Mouse (Mus musculus): ENCODE results near the gene Tbl1x. TPM values are rescaled to one million over a fixed set of nuclear protein-coding genes. Genes with fewer than 3 reads are reported as not detected.

Gene Tbl1x
- total and polyA plus RNA-seq, 3 experiments = 14.7 to 32.5 (median 30.7) TPM

DNA sequence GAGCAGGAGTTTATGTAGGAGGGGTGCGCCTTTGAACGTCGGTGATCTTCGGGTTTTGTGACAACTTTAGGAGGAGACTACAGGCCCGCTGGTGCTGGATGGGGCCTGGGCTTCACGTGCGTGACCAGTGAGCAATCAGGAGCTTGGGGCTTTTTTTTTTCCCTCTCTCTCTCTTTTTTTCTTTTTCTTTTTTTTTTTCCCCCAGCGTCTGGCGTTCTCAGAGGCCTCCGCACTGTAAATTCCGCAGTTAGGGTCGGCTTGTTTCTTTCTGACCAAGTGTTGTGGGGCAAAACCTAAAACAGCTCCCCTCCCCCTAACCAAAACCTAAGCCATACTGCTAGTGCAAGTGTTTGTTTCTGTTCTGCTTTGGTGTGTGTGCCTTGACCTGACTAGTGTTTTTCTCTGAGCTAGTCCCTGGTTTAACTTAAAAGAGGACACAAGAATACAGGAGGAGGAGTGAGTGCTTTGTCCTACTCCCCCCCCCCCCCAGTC is 1.2 kb downstream of the Tbl1x start:
- 17% methylated on average over 12 of the region's 12 CpGs for WGBS
- H3K4me1 ChIP-seq (ENCODE audit: control insufficient read depth, insufficient read depth, low read length) = peaks cover 5% of the 10 kb centered on the region
- no peak for DNase-seq
- H3K9ac ChIP-seq (ENCODE audit: low read depth, low read length) = peak overlapping the region; percentile 100
- H3K27ac ChIP-seq = peak overlapping the region; percentile 89
- H3K36me3 ChIP-seq (ENCODE audit: control insufficient read depth, insufficient read depth, low read length) = peaks cover 2% of the 10 kb centered on the region
- no peaks in the 10 kb centered on the region for H3K27me3 ChIP-seq (ENCODE audit: control insufficient read depth, insufficient read depth, low read length)
- H3K79me2 ChIP-seq (replicated peaks; ENCODE audit: control insufficient read depth, insufficient read depth, low read length) = no peaks in the 10 kb centered on the region
- TF ChIP-seq CTCF (IDR thresholded peaks at IDR 0.05) = no peak
- TF ChIP-seq POLR2A (IDR thresholded peaks at IDR 0.05; ENCODE audit: insufficient read depth, low read depth, low read length) = no peak
- TF ChIP-seq EP300 (IDR thresholded peaks at IDR 0.05; ENCODE audit: insufficient read depth, low read depth, low read length) = no peak
- H3K4me3 ChIP-seq = peak overlapping the region; percentile 79
- intact Hi-C loops (cut with DNase I) = loop anchor here (2.0 to 5.0 kb wide), 2 partner anchors 35 to 69 kb away; no protein-coding TSS in a partner anchor

DNA sequence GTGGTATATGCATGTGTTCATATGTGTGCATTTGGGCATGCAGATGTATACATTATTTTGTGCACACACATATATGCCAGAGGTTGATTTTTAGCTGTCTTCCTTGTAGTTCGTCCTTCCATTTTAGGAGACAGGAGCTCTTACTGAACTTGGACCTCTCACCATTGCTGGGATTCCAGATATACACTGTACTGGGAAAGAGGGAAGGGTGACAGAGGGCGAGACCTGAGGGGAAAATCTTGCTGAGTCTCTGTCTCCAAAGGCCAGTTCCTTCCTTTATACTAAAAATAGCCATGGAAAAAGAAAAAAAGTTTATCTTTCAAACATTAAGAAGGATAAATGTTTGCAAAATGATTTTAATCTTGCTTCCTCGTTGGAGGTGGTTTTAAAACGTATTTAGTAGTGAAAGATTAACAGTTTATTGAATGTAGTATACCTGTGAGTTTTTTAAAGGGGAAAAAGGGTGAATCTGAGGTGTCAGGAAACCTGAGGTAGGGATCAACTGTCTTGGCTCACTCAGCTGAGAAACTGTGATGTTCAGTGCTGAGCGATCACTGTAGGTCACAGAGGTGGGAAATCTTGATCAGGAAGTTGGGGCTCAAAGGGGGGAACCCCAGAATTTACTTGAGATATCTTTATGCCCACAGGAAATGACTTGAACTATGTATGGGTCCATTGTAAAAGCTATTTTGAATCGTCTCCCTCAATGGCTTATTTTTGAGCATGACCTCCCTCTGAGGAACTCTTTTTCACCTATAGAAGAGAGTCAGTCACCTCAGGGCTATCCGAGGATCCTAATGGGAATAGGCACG is 6.7 kb downstream of the Tbl1x start:
- intact Hi-C loops (cut with DNase I) = no loop called here

DNA sequence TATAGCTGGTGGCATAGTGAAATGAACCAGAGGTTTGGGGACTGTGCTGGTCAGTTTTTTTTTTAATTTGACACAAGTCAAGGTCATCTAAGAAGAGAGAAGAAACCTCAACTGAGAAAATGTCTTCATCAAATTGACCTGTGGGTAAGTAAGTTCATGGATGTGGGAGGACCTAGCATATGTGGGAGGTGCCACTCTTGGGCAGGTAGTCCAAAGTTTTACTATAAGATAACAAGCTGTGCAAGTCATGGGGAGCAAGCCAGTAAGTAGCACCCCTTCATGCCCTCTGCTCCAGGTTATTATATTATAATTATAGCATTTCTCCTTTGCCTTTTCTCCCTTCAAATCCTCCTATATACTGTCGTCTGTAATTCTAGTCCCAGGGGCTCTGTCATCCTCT is 8.1 kb downstream of the Tbl1x start:
- Histone ChIP-seq H3K4me3 (no peak overlapping the region), H3K79me2 (replicated peaks; ENCODE audit: control insufficient read depth, insufficient read depth, low read length) (peaks cover 2% of the 10 kb centered on the region), H3K9ac (ENCODE audit: low read depth, low read length) (no peak overlapping the region), H3K4me1 (ENCODE audit: control insufficient read depth, insufficient read depth, low read length) (peaks cover 8% of the 10 kb centered on the region), H3K36me3 (ENCODE audit: control insufficient read depth, insufficient read depth, low read length) (peaks cover 12% of the 10 kb centered on the region), H3K27me3 (ENCODE audit: control insufficient read depth, insufficient read depth, low read length) (no peaks in the 10 kb centered on the region), H3K27ac (no peak overlapping the region)
- no peak for DNase-seq
- intact Hi-C loops (cut with DNase I) = no loop called here
- WGBS = 55% methylated on average over 1 of the region's 1 CpGs
- TF ChIP-seq POLR2A (IDR thresholded peaks at IDR 0.05; ENCODE audit: insufficient read depth, low read depth, low read length) (no peak), CTCF (IDR thresholded peaks at IDR 0.05) (no peak), EP300 (IDR thresholded peaks at IDR 0.05; ENCODE audit: insufficient read depth, low read depth, low read length) (no peak)

More for the DNA sequence above, 6.7 kb downstream of the Tbl1x start:
- Histone ChIP-seq H3K79me2 (replicated peaks; ENCODE audit: control insufficient read depth, insufficient read depth, low read length) (peaks cover 2% of the 10 kb centered on the region), H3K4me1 (ENCODE audit: control insufficient read depth, insufficient read depth, low read length) (peaks cover 8% of the 10 kb centered on the region), H3K4me3 (no peak overlapping the region), H3K9ac (ENCODE audit: low read depth, low read length) (no peak overlapping the region), H3K36me3 (ENCODE audit: control insufficient read depth, insufficient read depth, low read length) (peaks cover 11% of the 10 kb centered on the region), H3K27ac (no peak overlapping the region; the same call in 1 of the 2 replicates), H3K27me3 (ENCODE audit: control insufficient read depth, insufficient read depth, low read length) (no peaks in the 10 kb centered on the region)
- DNase-seq = no peak
- TF ChIP-seq CTCF (IDR thresholded peaks at IDR 0.05) (no peak), EP300 (IDR thresholded peaks at IDR 0.05; ENCODE audit: insufficient read depth, low read depth, low read length) (no peak), POLR2A (IDR thresholded peaks at IDR 0.05; ENCODE audit: insufficient read depth, low read depth, low read length) (no peak)
- WGBS = 17% methylated on average over 8 of the region's 8 CpGs

DNA sequence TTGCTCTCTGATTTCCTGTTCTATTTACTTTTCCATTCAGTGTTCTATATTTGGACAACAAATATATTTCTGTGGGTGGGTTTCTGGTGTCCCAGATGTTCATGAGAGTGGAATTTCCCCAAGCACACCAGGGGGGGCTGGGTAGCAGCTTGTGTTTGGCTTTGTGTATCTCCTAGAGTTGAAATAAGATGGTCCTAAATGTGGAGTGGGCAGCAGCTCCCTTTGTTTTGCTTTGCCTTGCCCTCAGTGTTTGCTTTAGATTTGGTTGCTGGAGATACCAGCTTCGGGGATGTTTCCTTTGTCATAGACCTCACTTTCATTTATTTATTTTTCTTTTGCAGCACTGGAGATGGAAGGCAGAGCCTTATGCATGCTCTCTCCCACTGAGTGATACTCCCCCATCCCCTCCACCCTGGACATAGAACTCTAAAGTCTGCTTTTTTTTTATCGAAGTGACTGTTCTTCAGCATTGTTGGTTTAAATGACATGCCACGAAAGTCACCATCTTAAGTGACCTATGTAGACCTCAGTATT is 12.1 kb downstream of the Tbl1x start:
- H3K27ac ChIP-seq = no peak overlapping the region
- peaks cover 11% of the 10 kb centered on the region for H3K36me3 ChIP-seq (ENCODE audit: control insufficient read depth, insufficient read depth, low read length)
- 40% methylated on average over 3 of the region's 3 CpGs for WGBS
- H3K4me1 ChIP-seq (ENCODE audit: control insufficient read depth, insufficient read depth, low read length) = peaks cover 2% of the 10 kb centered on the region
- no peak overlapping the region for H3K4me3 ChIP-seq
- no peaks in the 10 kb centered on the region for H3K27me3 ChIP-seq (ENCODE audit: control insufficient read depth, insufficient read depth, low read length)
- no peak overlapping the region for H3K9ac ChIP-seq (ENCODE audit: low read depth, low read length)
- DNase-seq = no peak
- intact Hi-C loops (cut with DNase I) = no loop called here
- TF ChIP-seq POLR2A (IDR thresholded peaks at IDR 0.05; ENCODE audit: insufficient read depth, low read depth, low read length) (no peak), CTCF (IDR thresholded peaks at IDR 0.05) (no peak), EP300 (IDR thresholded peaks at IDR 0.05; ENCODE audit: insufficient read depth, low read depth, low read length) (no peak)
- peaks cover 2% of the 10 kb centered on the region for H3K79me2 ChIP-seq (replicated peaks; ENCODE audit: control insufficient read depth, insufficient read depth, low read length)

DNA sequence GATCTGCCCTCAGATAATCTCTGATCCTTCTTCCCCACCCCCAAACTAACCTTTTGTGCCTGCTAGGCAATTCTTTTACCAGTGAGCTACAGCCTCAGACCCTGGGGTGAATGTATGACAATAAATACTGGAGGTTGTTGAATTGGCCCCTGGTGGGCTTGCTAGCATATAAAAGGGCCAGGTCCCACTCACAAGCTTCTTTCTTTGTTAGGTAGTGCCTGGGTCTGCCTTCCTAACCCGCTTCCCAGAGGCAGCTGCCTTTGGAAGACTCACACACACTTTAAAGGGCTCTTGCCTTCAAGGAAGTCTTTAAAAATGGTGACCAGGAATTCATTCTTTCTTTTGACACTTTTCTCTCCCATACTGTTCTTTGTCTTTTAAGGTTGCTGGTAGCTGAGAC is 14.4 kb downstream of the Tbl1x start:
- H3K4me3 ChIP-seq = no peak overlapping the region
- 78% methylated on average over 1 of the region's 1 CpGs for WGBS
- DNase-seq = no peak
- no peak overlapping the region for H3K9ac ChIP-seq (ENCODE audit: low read depth, low read length)
- TF ChIP-seq CTCF (IDR thresholded peaks at IDR 0.05) = no peak
- intact Hi-C loops (cut with DNase I) = no loop called here
- peaks cover 1% of the 10 kb centered on the region for H3K4me1 ChIP-seq (ENCODE audit: control insufficient read depth, insufficient read depth, low read length)
- H3K27ac ChIP-seq = no peak overlapping the region
- H3K79me2 ChIP-seq (replicated peaks; ENCODE audit: control insufficient read depth, insufficient read depth, low read length) = 0 out of 2 replicates have a peak, but pooled peaks cover under 1% of the 10 kb centered on the region
- H3K36me3 ChIP-seq (ENCODE audit: control insufficient read depth, insufficient read depth, low read length) = peaks cover 13% of the 10 kb centered on the region
- no peaks in the 10 kb centered on the region for H3K27me3 ChIP-seq (ENCODE audit: control insufficient read depth, insufficient read depth, low read length)

DNA sequence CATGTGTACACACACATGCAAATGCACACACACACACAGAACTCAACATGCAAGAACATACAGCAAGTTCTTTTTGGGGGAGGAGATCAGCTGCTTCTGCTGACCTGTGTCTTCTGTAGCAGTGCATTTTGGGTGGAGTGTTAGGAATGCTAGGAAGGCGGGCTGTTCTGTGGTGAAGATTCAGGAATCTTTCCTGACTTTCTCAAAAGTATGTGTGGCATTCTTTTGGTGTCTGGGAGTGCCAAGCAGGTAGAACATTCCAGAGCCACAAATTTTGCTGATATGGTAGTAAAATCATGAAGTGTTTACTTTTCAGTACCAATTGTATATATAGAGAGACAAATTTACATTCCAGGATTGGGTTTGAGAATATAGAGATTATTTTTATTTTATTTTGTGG is 17.6 kb downstream of the Tbl1x start:
- no peak for DNase-seq
- WGBS = 75% methylated on average over 1 of the region's 1 CpGs
- Histone ChIP-seq H3K27ac (no peak overlapping the region), H3K4me3 (no peak overlapping the region), H3K27me3 (ENCODE audit: control insufficient read depth, insufficient read depth, low read length) (no peaks in the 10 kb centered on the region), H3K36me3 (ENCODE audit: control insufficient read depth, insufficient read depth, low read length) (peaks cover 6% of the 10 kb centered on the region), H3K79me2 (replicated peaks; ENCODE audit: control insufficient read depth, insufficient read depth, low read length) (no peaks in the 10 kb centered on the region; the same call in 1 of the 2 replicates), H3K9ac (ENCODE audit: low read depth, low read length) (no peak overlapping the region), H3K4me1 (ENCODE audit: control insufficient read depth, insufficient read depth, low read length) (peaks cover 5% of the 10 kb centered on the region)
- TF ChIP-seq POLR2A (IDR thresholded peaks at IDR 0.05; ENCODE audit: insufficient read depth, low read depth, low read length) (no peak), EP300 (IDR thresholded peaks at IDR 0.05; ENCODE audit: insufficient read depth, low read depth, low read length) (no peak), CTCF (IDR thresholded peaks at IDR 0.05) (no peak)
- intact Hi-C loops (cut with DNase I) = no loop called here
